Mouse (Mus musculus) liver, embryonic 14.5 days (tissue): ENCODE measurements at regions not wholly inside any gene's neighbourhood (a gene's known extent, or its start where the extent isn't known, plus 50 kb on each side); places are given as distances from the start of the nearest gene placed in this dataset.

Experiments used
- CTCF ChIP-seq: IDR thresholded peaks from 2 replicates; pipeline ENCODE4 v1.5.1; 2016; ENCODE audit warnings: antibody characterized with exemption, low read depth, control low read depth
- EP300 ChIP-seq: IDR thresholded peaks from 2 replicates; pipeline ENCODE4 v1.6.1; 2016; ENCODE audit warnings: antibody characterized with exemption, low read depth

- no peak for TF ChIP-seq CTCF
- TF ChIP-seq EP300, result no peak
Measured at GRCm38 (mm10) chr4:25407842-25408241, 126.2 kb upstream of the Ufl1 start.
